Mouse (Mus musculus): ENCODE data around the gene Nhsl1. TPM values are rescaled to one million over a fixed set of nuclear protein-coding genes. Genes with fewer than 3 reads are reported as not detected.

The Nhsl1 gene
- total and polyA plus RNA-seq, 3 experiments, result not detected

- no peaks in the 10 kb centered on the region for H3K79me2 ChIP-seq (ENCODE audit: control insufficient read depth, insufficient read depth, low read length, poor library complexity)
- TF ChIP-seq MAZ (IDR thresholded peaks at IDR 0.05; ENCODE audit: low read depth, low read length) (no peak), ZMIZ1 (IDR thresholded peaks at IDR 0.05; ENCODE audit: low read depth, low read length) (no peak), SIN3A (IDR thresholded peaks at IDR 0.05; ENCODE audit: low read length) (no peak), MYC (IDR thresholded peaks at IDR 0.05; ENCODE audit: low read depth, low read length) (no peak), POLR2AphosphoS2 (IDR thresholded peaks at IDR 0.05; ENCODE audit: low read length) (no peak), USF1 (IDR thresholded peaks at IDR 0.05; ENCODE audit: low read depth, low read length) (no peak)
- DNase-seq (ENCODE audit: low read depth, low spot score), result no peak
- no peak overlapping the region for H3K9ac ChIP-seq (ENCODE audit: control insufficient read depth, low read depth, low read length, poor library complexity, severe bottlenecking)
- no peaks in the 10 kb centered on the region for H3K4me1 ChIP-seq (ENCODE audit: control insufficient read depth in 1 of 2, insufficient read depth in 2 of 2, low read length in 2 of 2)
- H3K27ac ChIP-seq (ENCODE audit: control insufficient read depth, low read depth, low read length), result no peak overlapping the region
- H3K4me3 ChIP-seq (ENCODE audit: control insufficient read depth in 1 of 2, insufficient read depth in 1 of 2, low read depth in 2 of 2, low read length in 2 of 2), result no peak overlapping the region
- H3K9me3 ChIP-seq (replicated peaks; ENCODE audit: insufficient read depth, low read length), result no peaks in the 10 kb centered on the region
- H3K36me3 ChIP-seq (ENCODE audit: control insufficient read depth in 1 of 2, insufficient read depth in 2 of 2, low read length in 2 of 2), result no peaks in the 10 kb centered on the region
- no peaks in the 10 kb centered on the region for H3K27me3 ChIP-seq (ENCODE audit: control insufficient read depth in 1 of 2, insufficient read depth in 2 of 2, low read length in 2 of 2)
Observed at GRCm38 (mm10) chr10:18463071-18463841, 144.5 kb downstream of the Nhsl1 start.

GRCm38 (mm10) chr10:18468396-18468795 is 149.6 kb downstream of the Nhsl1 start:
- Histone ChIP-seq H3K79me2 (ENCODE audit: control insufficient read depth, insufficient read depth, low read length, poor library complexity) (no peaks in the 10 kb centered on the region), H3K36me3 (ENCODE audit: control insufficient read depth in 1 of 2, insufficient read depth in 2 of 2, low read length in 2 of 2) (no peaks in the 10 kb centered on the region), H3K9me3 (replicated peaks; ENCODE audit: insufficient read depth, low read length) (no peaks in the 10 kb centered on the region), H3K9ac (ENCODE audit: control insufficient read depth, low read depth, low read length, poor library complexity, severe bottlenecking) (no peak overlapping the region), H3K27me3 (ENCODE audit: control insufficient read depth in 1 of 2, insufficient read depth in 2 of 2, low read length in 2 of 2) (no peaks in the 10 kb centered on the region; a peak in 1 of 4 replicates), H3K4me3 (ENCODE audit: control insufficient read depth in 1 of 2, insufficient read depth in 1 of 2, low read depth in 2 of 2, low read length in 2 of 2) (no peak overlapping the region), H3K27ac (ENCODE audit: control insufficient read depth, low read depth, low read length) (no peak overlapping the region), H3K4me1 (ENCODE audit: control insufficient read depth in 1 of 2, insufficient read depth in 2 of 2, low read length in 2 of 2) (no peaks in the 10 kb centered on the region)
- TF ChIP-seq CTCF (IDR thresholded peaks at IDR 0.05 in 2 of 3, conservative IDR thresholded peaks at IDR 0.05 in 1 of 3; ENCODE audit: control insufficient read depth in 1 of 3, insufficient read depth in 1 of 3, low read depth in 2 of 3, low read length in 3 of 3, poor library complexity in 1 of 3, severe bottlenecking in 1 of 3), result no peak
- no peak for TF ChIP-seq ELF1 (IDR thresholded peaks at IDR 0.05; ENCODE audit: low read depth, low read length)
- DNase-seq (ENCODE audit: low read depth, low spot score), result no peak

- Histone ChIP-seq H3K27me3 (ENCODE audit: control insufficient read depth in 1 of 2, insufficient read depth in 2 of 2, low read length in 2 of 2) (no peaks in the 10 kb centered on the region; a peak in 1 of 4 replicates), H3K4me3 (ENCODE audit: control insufficient read depth in 1 of 2, insufficient read depth in 1 of 2, low read depth in 2 of 2, low read length in 2 of 2) (no peak overlapping the region), H3K36me3 (ENCODE audit: control insufficient read depth in 1 of 2, insufficient read depth in 2 of 2, low read length in 2 of 2) (no peaks in the 10 kb centered on the region), H3K27ac (ENCODE audit: control insufficient read depth, low read depth, low read length) (no peak overlapping the region), H3K9ac (ENCODE audit: control insufficient read depth, low read depth, low read length, poor library complexity, severe bottlenecking) (no peak overlapping the region), H3K79me2 (ENCODE audit: control insufficient read depth, insufficient read depth, low read length, poor library complexity) (no peaks in the 10 kb centered on the region), H3K4me1 (ENCODE audit: control insufficient read depth in 1 of 2, insufficient read depth in 2 of 2, low read length in 2 of 2) (no peaks in the 10 kb centered on the region), H3K9me3 (replicated peaks; ENCODE audit: insufficient read depth, low read length) (no peaks in the 10 kb centered on the region)
- no peak for TF ChIP-seq MAZ (IDR thresholded peaks at IDR 0.05; ENCODE audit: low read depth, low read length)
- TF ChIP-seq TCF12 (IDR thresholded peaks at IDR 0.05; ENCODE audit: low read depth, low read length), result no peak
- no peak for TF ChIP-seq E2F4 (IDR thresholded peaks at IDR 0.05; ENCODE audit: borderline replicate concordance, low read depth, low read length)
- TF ChIP-seq MYC (IDR thresholded peaks at IDR 0.05; ENCODE audit: low read depth, low read length), result no peak
- TF ChIP-seq POLR2AphosphoS2 (IDR thresholded peaks at IDR 0.05; ENCODE audit: low read length), result no peak
- DNase-seq (ENCODE audit: low read depth, low spot score), result no peak
Observed at GRCm38 (mm10) chr10:18469279-18470135, 150.7 kb downstream of the Nhsl1 start.

Data from MEL (cell line).